Mouse (Mus musculus) 416B (cell line): ENCODE measurements at regions not wholly inside any gene's neighbourhood (a gene's known extent, or its start where the extent isn't known, plus 50 kb on each side); places are given as distances from the start of the nearest gene placed in this dataset.

Experiments
- DNase-seq: peaks from one replicate; pipeline ENCODE4 v3.0.0; 2011; ENCODE audit warnings: low read depth

DNA sequence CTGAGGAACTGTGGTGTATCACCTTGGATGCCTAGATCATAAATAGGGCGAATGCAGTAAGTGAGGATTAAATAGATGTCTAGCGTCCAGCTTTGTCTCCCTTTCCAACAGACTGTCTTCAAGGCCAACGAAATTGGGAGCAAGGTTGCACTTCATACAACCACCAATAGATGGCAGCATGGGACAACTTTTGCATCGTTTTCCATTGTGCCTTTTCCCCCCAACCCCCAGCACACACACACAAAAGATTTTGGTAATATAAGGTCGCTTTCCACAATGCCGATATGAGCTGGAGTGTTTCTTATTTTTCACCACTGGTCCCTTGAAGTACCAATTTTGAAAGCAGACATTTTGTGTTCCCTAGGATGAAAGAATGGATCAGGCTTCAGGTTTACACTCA lies 304.7 kb downstream of the BC048507 start:
- peak; percentile 19 for DNase-seq

DNA sequence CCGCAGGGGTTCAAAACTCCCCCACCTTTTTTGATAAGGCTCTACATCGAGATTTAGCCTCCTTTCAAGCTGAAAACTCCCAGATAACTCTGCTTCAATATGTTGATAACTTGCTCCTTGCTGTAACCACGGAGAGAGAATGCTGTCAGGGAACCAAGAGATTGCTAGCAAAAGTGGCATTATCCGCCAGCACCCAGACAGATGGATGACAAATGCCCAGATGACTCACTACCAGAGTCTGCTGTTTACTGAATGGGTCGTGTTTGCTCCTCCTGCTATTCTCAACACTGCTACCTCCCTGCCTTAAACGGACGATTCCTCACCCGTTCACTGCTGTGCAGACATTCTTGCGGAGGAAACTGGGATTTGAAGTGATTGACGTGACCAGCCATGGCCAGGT lies 310.3 kb downstream of the BC048507 start:
- peak; percentile 1 for DNase-seq
